Mouse (Mus musculus) urinary bladder, postnatal 14 days (tissue): ENCODE data around the gene Igfbp6.
A peak's percentile ranks its signal among the peaks of the same experiment; 100 is the strongest.
"Not testable (repeated sequence)": the region's sequence is repeated elsewhere in the genome, so short reads cannot be mapped to it uniquely, and the experiment has no call there.

Experiments used
- DNase-seq: peaks from one replicate; pipeline ENCODE4 v3.0.0; 2021; ENCODE audit warnings: low spot score

Gene Igfbp6

DNA sequence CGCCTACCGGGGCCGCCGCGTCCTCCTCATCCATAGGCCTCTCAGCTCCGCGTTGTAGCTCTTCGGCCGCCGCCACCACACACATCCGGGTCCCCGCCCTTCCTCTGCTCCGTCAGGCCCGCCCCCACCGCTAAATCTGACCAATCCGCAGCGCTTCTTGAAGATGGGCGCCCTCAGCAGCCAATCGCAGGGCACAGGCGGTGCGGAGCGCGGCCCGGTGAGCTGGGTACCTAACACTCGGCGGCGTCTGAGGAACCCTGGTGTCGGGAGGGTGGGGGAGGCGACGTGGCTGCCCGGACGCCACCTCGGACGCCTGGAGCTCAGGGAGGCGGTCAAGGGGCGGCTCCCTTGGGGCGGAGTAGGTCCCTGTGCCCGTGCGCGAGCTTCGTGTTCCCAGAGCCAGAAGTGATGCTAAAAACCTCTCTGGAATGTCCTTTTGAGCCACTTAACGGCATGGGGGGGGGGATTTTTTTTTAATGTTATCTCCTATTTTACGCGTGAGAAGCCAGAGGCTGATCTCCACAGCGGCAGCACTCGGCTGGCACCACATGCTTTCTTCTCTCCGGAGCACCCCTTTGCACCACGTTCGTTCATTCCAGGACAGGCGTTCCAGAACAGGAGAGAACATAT lies 7.9 kb upstream of the Igfbp6 start, which contains the start of gene Spryd3:
Spryd3 (minus strand) TSS at position 106 of the 630 bp plus-strand sequence.
- DNase-seq = peak; percentile 96

DNA sequence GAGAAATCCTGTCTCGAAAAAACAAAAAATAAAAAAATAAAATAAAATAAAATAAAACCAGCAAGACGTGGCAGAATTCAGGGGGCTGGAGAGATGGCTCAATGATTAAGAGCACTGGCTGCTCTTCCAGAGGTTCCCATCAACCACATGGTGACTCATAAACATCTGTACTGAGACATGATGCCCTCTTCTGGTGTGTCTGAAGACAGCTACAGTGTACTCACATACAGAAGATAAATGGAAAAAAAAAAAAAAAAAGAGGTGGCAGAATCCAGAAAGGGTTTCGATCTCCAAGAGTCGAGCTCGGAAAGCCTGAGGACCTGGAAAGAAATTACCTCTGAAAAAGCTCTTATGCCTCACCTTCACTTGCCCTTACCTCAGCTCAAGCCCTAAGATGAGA lies 3.0 kb upstream of the Igfbp6 start:
- DNase-seq = no peak

DNA sequence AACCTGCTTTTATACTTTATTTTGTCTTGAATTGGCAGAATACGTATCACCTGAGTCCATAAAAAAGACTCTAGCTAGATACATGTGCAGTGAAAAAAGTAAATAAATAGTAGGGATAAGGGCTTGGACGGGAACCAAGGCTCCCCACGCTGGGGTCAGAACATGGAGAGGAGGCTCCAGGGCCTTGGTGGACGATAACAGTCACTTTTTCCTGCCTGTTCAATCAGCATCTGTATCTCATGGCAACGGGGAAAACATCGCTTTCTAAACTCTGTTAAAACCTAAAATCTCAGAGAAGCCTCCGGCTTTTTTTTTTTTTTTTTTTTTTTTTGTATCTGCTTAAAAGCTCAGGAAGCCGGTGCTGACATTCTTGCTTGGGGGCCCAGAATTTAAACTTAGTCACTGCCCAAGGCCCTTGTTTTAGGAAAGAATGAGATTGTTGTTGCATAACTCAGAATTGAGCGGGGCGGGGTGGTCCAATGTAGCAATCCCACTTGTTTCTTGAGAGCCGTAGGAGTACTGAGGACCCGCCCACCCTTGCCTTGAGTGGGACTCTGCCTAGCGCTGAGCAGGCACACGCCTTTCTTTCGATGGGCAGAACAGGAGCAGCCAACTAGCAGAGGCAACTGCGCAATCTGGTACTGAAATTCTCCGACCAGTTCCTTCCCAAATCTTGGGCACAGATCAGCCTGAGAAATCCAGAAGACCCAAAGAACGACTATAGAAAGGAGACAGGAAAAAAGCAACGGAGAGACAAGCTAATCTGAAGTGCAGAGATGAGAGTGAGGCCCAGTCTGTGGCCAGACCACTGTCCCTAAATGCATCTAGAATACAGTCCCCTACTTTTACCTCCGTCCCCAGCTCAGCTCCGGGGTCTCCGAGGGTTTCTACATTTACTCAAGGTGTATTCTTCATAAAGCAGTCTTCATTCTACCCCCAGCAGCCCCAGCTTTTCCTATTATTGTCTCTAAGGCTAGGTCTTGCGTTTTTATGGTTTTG lies 949 bp upstream of the Igfbp6 start:
- peak; percentile 73 for DNase-seq

DNA sequence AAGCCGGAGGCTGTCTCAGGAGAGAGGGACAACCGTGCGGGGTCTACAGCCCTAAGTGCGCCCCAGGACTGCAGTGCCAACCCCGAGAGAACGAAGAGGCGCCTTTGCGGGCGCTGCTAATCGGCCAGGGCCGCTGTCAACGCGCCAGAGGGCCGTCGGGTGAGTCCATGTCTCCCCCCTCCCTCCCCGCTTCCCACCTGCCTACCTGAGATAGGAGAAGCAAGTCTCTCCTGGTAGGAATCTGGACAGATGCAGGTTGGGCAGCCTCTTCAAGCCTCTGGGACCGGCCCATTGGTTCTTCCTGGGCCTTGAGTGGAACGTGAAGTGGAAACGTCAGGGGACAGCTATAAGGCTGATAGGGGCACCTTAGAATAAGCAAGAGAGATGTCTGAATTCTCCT lies 564 bp downstream of the Igfbp6 start:
- DNase-seq = no peak

DNA sequence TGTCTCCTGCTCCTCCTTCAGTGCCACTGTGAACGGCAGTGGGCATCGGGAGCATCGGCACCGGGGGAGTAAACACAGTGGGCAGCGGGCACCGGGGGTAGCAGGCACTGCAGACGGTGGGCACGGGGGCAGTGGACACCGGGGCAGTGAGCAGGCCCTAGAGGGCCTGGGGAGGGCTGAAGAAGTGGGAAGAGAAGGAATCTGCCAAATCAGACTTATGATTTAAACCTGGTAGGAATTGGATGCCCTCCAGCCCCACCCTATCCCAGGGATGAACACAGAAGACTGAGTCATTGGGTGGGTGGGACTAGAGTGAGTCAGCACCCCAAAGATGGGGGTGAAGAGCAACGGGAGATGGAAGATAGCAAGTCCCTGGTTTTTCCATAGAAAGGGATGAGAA lies 1.2 kb downstream of the Igfbp6 start:
- DNase-seq = peak; percentile 83

DNA sequence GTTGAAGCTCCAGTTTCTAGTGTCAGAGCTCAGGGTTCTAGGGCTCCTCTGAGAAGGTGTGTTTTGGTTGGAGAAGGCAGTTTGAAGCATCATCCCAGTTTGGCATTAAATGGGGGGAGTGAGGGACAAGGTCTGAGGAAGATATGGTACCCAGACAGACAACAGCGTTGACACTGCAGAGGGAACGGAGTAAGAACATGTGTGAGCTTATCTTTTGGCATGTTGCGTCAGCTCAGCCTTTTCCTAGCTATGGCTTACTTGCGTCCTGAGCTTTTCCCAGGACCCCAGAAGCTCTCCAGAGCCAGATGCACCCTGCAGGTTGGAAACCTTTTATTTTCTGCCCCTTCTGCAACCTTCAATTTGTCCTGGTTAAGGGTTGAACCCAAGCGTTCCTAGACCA lies 1.9 kb downstream of the Igfbp6 start:
- DNase-seq = no peak

DNA sequence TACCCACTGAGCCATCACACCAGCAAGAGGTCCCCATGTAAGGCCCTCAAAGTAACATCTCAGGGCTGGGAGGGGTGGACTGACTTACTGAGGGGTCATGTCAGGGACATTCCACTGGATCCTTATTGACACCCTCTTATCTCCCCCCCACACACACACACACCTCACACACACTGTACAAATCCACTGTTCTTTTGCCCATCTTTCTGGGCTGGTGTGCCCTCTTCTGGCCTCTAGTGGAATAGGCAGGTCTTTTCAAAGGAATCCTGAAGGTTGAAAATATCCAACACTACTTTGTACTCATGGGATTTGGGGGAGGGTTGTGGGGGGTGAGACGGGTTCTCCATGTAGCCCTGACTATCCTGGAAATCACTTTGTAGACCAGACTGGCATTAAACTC lies 2.7 kb downstream of the Igfbp6 start:
- peak; percentile 41 for DNase-seq

DNA sequence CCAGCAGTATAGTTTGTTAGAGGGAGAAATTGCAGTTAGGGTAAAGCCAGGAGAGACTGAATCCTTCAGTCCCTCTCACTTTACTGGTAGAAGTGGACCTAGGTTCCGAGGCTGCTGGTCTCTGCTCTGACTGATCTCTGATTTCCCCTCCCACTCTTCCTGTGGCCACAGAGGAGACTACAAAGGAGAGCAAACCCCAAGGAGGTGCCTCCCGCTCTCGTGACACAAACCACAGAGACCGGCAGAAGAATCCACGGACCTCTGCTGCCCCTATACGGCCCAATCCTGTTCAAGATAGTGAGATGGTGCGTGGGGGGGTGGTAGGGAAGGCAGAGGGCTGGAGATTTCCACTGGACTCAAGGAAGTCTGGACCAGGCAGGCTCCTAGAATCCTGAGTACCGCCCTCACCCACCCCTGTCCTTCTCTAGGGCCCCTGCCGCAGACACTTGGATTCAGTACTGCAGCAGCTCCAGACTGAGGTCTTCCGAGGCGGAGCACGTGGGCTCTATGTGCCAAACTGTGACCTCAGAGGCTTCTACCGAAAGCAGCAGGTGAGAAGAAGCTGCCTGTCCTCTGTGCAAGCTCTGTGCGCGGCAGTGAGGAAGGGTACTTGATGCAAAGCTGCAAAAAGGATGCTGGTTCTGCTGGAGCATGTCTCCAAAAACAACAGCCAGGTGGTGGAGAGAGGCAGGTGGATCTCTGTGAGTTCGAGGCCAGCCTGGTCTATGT lies 3.7 kb downstream of the Igfbp6 start:
- DNase-seq = no peak

DNA sequence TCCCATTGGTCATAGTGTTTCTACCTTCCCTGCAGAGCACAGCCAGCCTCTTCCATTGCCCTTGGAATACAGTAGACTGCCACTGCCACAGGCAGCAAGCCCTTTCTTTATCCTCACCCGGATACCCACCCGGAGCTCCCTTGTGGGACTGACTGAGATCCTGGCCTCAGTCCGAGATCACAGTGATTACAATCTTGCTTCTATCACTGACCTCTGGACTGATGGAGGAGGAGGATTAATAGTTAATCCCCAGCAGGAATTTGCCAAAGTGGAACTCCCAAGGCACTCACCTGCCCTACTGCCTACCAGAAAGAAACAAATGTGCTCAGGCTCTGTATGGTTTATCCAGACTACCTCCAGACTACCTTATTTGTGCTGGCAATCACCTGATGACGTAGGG lies 5.4 kb downstream of the Igfbp6 start:
- DNase-seq = no peak

DNA sequence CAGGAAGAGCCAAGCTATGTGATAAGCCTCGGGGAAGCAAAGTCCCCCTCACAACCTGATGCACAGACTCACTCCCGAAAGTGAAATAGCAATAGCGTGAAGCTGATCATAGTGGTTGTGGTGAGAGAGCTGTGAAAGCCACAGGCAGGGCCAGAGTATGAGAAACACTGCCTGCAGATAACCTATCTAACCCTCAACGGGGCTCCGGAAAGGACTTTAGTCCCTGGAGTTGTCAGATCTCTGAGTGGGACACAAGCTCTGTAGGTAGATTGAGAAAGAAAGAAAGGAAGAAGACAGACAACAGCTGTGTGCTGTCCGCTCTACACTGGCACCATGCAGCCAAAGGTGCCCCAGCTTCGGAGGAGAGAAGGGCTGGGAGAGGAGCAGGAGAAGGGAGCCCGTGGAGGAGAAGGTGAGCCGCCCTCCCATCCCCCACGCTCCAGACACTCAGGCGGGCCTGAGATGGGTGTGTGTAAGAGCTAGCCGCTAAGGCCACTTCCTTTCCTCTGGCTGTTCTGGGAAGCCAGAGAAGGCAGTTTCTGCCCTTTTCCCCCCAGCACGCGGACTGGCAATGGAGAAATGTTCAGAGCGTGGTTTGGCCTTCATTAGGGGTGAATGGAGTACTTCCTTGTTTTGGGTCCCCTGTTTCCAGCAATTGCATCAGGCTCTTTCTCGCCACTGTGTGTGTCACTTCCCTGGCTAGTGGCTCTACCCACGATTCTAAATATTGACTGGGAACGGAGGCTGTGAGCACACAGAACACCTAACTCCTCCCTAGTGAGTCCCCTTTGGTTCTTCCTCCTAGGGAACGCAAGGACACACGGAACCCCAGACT lies 6.4 kb downstream of the Igfbp6 start, which contains the start of gene Soat2:
Soat2 (plus strand) TSS at position 226 of the 835 bp plus-strand sequence.
- DNase-seq = peak; percentile 58

DNA sequence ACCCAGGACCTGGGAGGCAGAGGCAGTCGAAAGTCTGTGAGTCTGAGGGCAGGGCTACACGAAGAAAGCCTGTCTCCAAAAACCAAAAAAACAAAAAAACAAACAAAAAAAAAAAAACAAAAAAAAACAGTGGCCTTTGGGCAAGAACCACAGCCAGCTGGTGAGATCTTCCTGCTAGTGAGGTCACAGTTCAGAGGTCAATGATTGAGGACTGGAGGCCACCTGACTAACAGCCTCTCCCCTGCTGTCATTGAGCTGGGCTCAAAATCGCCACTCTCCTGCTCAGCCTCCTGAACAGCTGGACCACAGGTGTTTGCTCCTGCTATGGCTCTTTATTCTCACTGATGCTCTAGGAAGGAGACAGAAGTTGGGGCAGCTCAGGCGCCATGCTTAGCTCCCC lies 8.5 kb downstream of the Igfbp6 start:
- no peak for DNase-seq

DNA sequence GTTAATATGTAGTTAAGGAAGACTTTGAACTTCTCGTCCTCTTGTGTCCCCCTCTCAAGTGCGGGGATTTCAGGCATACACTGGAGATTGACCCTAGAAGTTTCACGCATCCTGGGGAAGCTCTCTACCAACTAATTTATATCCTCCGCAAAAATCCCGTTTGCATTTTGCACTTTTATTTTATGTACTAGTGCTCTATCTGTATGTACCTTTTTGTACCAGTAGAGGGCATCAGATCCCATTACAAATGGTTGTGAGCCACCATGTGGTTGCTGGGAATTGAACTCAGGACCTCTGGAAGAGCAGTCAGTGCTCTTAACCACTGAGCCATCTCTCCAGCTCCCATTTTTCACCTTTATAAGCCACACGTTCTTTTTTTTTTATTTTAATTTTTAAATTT lies 10.8 kb downstream of the Igfbp6 start:
- DNase-seq = not testable (repeated sequence)

DNA sequence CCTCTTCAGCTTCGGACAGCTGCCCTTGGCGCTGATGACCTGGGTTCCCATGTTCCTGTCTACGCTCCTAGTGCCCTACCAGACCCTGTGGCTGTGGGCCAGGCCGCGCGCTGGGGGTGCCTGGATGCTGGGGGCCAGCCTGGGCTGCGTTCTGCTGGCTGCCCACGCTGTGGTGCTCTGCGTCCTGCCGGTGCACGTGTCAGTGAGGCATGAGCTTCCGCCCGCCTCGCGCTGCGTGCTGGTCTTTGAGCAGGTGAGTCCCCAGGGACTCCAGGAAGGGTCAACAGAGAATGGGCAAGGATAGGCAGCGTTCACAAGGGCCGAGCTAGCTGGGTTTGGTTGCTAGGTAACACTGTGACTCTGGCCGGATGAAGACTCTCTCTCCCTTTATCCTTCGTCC lies 12.7 kb downstream of the Igfbp6 start:
- no peak for DNase-seq

DNA sequence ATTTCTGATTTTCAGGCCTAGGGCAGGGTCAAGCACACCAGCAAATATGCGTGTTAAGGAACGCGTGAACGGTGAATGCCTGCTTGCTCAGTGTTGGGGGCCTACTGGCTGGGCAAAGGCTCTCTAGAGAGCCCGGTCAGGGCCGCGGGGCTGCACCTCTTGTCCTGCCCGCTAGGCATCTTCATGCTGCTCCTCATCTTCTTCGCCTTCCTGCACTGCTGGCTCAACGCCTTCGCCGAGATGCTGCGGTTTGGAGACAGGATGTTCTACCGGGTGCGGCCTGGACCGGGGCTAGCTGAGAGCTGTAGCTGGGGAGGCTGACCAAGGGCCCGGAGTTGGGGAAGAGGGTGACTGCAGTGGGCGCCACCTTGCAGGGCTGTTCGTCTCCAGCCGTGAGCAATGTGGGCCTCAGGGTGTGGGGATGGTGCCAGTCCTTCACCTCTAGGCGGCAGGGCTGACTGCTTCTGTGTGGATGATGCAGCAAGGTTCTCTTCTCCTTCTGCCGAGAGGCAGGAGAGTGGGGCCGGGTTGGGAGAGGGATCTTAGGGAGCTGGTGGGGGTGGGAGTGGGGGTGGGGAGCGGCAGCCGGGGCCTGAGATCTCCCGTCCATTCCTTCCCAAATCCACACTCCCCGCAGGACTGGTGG lies 16.4 kb downstream of the Igfbp6 start:
- DNase-seq = no peak

DNA sequence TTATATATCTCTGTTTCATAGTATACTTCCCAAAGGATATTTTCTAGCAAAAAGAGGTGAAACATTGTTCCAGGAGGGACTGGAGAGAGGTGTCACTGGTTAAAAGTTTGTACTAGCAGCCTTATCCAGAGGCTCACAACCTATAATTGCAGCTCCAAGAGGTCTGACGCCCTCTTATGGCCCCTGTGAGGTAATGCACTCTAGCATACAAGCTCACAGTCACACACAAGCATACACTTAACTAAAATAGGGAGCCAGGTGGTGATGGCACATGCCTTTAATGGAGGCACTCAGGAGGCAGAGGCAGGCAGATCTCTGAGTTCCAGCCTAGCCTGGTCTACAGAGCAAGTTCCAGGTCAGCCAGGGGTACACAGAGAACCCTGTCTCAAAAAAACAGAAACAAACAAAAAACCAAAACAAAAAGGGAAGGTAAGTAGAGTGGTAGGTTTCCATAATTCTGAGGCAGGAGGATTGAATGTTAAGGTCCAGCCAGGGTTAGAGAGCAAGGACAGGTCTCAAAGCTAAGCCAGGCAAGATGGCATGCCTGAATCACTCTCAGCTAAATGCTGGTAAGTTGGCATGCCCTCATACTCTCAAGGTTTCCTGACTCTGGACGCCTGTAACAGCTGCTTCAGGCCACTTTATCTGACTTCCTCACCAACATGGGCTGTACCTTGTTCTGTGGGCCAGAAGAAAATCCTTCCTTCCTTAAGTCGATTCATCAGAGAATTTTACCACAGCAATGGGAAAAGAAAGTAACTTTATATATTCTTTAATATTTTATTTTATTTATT lies 19.9 kb downstream of the Igfbp6 start:
- DNase-seq = no peak

DNA sequence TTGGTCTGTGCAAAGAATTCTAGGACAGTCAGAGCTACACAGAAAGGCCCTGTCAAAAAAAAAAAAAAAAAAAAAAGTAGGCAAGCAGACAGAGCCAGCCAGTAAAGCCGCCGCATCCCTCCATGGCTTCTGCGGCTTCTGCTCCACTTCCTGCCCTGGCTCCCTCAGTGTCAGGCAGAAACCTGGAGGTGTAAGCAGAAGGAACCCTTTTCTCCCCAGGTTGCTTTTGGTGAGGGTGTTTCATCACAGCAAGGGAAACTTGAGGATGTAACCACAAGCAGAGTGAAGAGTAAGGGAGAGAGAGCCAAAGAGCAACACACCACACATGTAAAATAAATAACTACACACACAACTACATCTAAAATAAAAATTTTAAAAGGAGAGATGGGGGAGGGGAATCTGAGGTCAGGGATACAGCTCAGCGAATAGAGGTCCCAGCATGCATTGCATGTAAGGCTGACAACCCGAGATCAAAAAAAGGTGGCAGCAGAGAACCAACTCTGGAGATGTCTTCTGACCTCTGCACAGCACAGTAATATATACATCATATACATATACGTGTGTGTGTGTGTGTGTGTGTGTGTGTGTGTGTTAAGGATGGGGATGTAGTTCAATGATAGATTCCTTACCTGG lies 21.4 kb downstream of the Igfbp6 start:
- no peak for DNase-seq

DNA sequence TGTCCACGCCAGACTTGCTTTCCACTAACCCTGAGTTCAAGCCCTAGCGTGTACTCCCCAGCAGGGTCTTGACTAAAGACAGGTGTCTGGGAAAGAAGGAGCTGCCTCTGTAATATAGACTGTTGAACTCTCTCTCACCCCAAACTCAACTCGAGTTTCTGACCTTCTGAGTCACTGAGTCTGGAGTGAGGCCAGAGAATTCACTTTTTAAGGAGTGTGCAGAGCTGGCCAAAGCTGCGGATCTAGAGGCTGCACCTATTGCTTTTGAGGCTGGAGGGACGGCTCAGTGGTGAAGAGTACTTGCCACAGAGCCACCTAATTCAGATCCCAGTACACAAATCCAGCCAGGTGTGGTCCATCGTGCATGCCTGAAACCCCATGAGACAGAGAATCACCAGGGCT lies 23.5 kb downstream of the Igfbp6 start:
- peak; percentile 72 for DNase-seq

DNA sequence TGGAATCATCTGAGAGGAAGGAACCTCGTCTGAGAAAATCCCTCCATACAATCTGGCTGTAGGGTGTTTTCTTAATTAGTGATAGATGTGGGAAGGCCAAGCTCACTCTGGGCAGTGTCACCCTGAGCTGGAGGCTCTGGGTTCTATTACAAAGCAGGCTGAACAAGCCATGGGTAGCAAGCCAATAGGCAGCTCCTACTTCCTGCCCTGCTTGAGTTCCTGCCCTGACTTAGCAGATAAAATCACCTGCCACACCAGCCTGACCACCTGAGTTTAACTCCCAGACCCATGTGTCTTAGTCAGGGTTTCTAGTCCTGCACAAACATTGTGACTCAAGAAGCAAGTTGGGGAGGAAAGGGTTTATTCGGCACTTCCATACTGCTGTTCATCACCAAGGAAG lies 24.9 kb downstream of the Igfbp6 start:
- DNase-seq = peak; percentile 66

DNA sequence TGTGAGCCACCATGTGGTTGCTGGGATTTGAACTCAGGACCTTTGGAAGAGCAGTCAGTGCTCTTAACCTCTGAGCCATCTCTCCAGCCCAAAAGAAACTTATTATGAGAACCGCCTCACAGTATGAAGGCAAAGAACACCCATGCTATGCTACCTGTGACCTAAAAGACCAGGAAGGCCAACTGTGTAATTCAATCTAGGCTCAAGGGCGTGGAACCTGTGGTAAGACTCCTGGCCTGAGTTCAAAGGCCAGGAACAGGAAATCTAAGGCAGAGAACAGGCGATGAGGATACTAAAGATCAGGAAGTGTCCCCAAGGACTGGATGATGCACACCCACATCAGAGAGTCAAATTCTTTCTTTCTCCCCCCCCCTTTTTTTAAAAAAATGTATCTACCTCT lies 29.4 kb downstream of the Igfbp6 start:
- DNase-seq = no peak
